ENCODE assay signal across 8 mouse cellular contexts in the genomic region with DNA sequence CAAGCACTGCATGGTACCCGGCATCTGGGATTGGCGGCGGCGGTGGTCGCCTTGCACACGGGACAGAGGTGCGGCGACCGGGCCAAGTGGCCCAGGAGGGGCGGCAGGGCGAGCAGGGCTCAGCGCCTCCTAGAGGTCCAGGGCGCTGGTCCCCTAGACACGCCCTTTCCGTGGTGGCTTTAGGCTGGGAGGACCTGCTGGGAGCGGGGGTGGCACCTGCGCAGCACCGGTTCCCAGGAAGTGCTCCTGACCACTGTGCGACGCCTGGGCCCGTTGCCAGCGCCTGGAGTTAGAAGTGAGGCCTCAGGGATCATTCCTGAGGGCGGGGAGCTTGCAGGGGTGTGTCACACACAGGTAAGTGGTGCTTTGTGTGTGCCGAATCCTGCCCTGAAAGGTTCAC. TPM values are rescaled to one million over a fixed set of nuclear protein-coding genes. Genes with fewer than 3 reads are reported as not detected.
DNase-seq lines count a peak whose midpoint lies in the region; ATAC-seq lines count a peak whose summit lies in the region.

A gene (minus strand): TSS at position 229 of the 400 bp plus-strand sequence.

- H3K4me3 ChIP-seq in forebrain, embryonic 12.5 days (replicated peaks): peak within 1 kb of the TSS; percentile 31
- H3K4me3 ChIP-seq in kidney, embryonic 14.5 days (ENCODE audit: low read length): peak within 1 kb of the TSS; percentile 30
- peak within 1 kb of the TSS; percentile 47 for H3K4me3 ChIP-seq in lung, embryonic 16.5 days (ENCODE audit: low read length)

- peak; percentile 64 for ATAC-seq in forebrain, embryonic 12.5 days (ENCODE audit: low FRiP score)
- peak; percentile 79 for ATAC-seq in kidney, embryonic 14.5 days (ENCODE audit: low FRiP score, low TSS enrichment)
- peak; percentile 86 for ATAC-seq in lung, embryonic 16.5 days (ENCODE audit: low read depth)

- H3K9me3 ChIP-seq in forebrain, embryonic 12.5 days: no peaks in the 10 kb centered on the region
- H3K9me3 ChIP-seq in kidney, embryonic 14.5 days (ENCODE audit: control insufficient read depth, low read length): no peaks in the 10 kb centered on the region
- H3K9me3 ChIP-seq in lung, embryonic 16.5 days (ENCODE audit: control insufficient read depth, low read length): no peaks in the 10 kb centered on the region

- H3K27me3 ChIP-seq in forebrain, embryonic 12.5 days: peaks cover 30% of the 10 kb centered on the region
- no peaks in the 10 kb centered on the region for H3K27me3 ChIP-seq in kidney, embryonic 14.5 days (ENCODE audit: control insufficient read depth, insufficient read depth, low read length)
- H3K27me3 ChIP-seq in lung, embryonic 16.5 days (ENCODE audit: control insufficient read depth, insufficient read depth, low read depth, low read length): no peaks in the 10 kb centered on the region

- H3K36me3 ChIP-seq in forebrain, embryonic 12.5 days (replicated peaks): no peaks in the 10 kb centered on the region
- H3K36me3 ChIP-seq in kidney, embryonic 14.5 days (ENCODE audit: control insufficient read depth, insufficient read depth, low read length): no peaks in the 10 kb centered on the region
- H3K36me3 ChIP-seq in lung, embryonic 16.5 days (ENCODE audit: control insufficient read depth, insufficient read depth, low read length): no peaks in the 10 kb centered on the region

- H3K9ac ChIP-seq in forebrain, embryonic 12.5 days: peak within 1 kb of the TSS; percentile 33
- peak within 1 kb of the TSS; percentile 50 for H3K9ac ChIP-seq in kidney, embryonic 14.5 days (ENCODE audit: low read depth, low read length)
- H3K9ac ChIP-seq in lung, embryonic 16.5 days (ENCODE audit: low read length): peak within 1 kb of the TSS; percentile 60

- peak; percentile 13 for DNase-seq in right cerebral cortex, postnatal 4 days
- no peak for DNase-seq in right cerebral cortex, adult 2 months (ENCODE audit: low spot score in 2 of 2)
- DNase-seq in retina, embryonic 14.5 days (ENCODE audit: low spot score): peak; percentile 41
- no peak for DNase-seq in frontal cortex, adult 2 months (ENCODE audit: extremely low spot score in 1 of 2, low spot score in 1 of 2)
- no peak for DNase-seq in spleen, postnatal 36 days (ENCODE audit: low spot score in 2 of 2)

- H3K4me2 ChIP-seq in forebrain, embryonic 12.5 days: peak within 1 kb of the TSS; percentile 59
- H3K4me2 ChIP-seq in kidney, embryonic 14.5 days (replicated peaks; ENCODE audit: low read depth, low read length): peak within 1 kb of the TSS; percentile 54
- peak within 1 kb of the TSS; percentile 58 for H3K4me2 ChIP-seq in lung, embryonic 16.5 days (ENCODE audit: low read depth, low read length)

- 2% methylated on average over 24 of the region's 24 CpGs for WGBS in forebrain, embryonic 12.5 days
- WGBS in kidney, embryonic 14.5 days: 3% methylated on average over 24 of the region's 24 CpGs
- WGBS in lung, embryonic 16.5 days: 3% methylated on average over 24 of the region's 24 CpGs

- H3K4me1 ChIP-seq in forebrain, embryonic 12.5 days: peaks cover 7% of the 10 kb centered on the region
- peaks cover 31% of the 10 kb centered on the region for H3K4me1 ChIP-seq in kidney, embryonic 14.5 days (ENCODE audit: control insufficient read depth, insufficient read depth, low read length)
- peaks cover 29% of the 10 kb centered on the region for H3K4me1 ChIP-seq in lung, embryonic 16.5 days (replicated peaks; ENCODE audit: control insufficient read depth, insufficient read depth, low read length)

- H3K27ac ChIP-seq in forebrain, embryonic 12.5 days: no peak within 1 kb of the TSS
- peak within 1 kb of the TSS; percentile 38; the same call in 1 of the 2 replicates for H3K27ac ChIP-seq in kidney, embryonic 14.5 days (ENCODE audit: low read depth, low read length)
- H3K27ac ChIP-seq in lung, embryonic 16.5 days (ENCODE audit: low read length): peak within 1 kb of the TSS; percentile 95

RNA-seq across cellular contexts. Expression of the gene that starts here (rescaled TPM):
- 0.53 and 0.97 TPM in 2 replicates for polyA plus RNA-seq in forebrain, embryonic 12.5 days (2016; fragmentation: Nextera tagmentation; extraction: Ambion mirVana)
- polyA plus RNA-seq in kidney, embryonic 14.5 days (2014; fragmentation: Nextera tagmentation; extraction: Ambion mirVana): 5.6 and 9.0 TPM in 2 replicates
- polyA plus RNA-seq in lung, embryonic 16.5 days (2015; fragmentation: Nextera tagmentation; extraction: Ambion mirVana): 24.4 and 28.1 TPM in 2 replicates
- polyA plus RNA-seq in frontal cortex, adult 2 months (2012; rRNA removed): 0.21 and 0.46 TPM in 2 replicates

Comparison
In these comparisons a context has a peak if more than half of its experiments do, and no peak if none do; other contexts are left out.
1. DNase-seq: peak in right cerebral cortex, postnatal 4 days (single experiment) and retina, embryonic 14.5 days (single experiment); none in right cerebral cortex, adult 2 months (0 of 2), frontal cortex, adult 2 months (0 of 2) and spleen, postnatal 36 days (0 of 2).
2. Peak in ATAC-seq, H3K4me3 ChIP-seq, H3K9ac ChIP-seq and H3K4me2 ChIP-seq in forebrain, embryonic 12.5 days; RNA of the gene not detected or under 1 TPM.
3. Peak in every context shown above with its lines, with median percentiles within 50 percentile points of each other: ATAC-seq, H3K4me2 ChIP-seq, H3K4me3 ChIP-seq and H3K9ac ChIP-seq.